Mouse (Mus musculus) ovary, postnatal 10 days (tissue): Measurements from ENCODE around the gene Timmdc1.
"Not testable (repeated sequence)": the region's sequence is repeated elsewhere in the genome, so short reads cannot be mapped to it uniquely, and the experiment has no call there.

Experiments
- DNase-seq: peaks from one replicate; pipeline ENCODE4 v3.0.0; 2022; ENCODE audit warnings: low spot score

The Timmdc1 gene

DNA sequence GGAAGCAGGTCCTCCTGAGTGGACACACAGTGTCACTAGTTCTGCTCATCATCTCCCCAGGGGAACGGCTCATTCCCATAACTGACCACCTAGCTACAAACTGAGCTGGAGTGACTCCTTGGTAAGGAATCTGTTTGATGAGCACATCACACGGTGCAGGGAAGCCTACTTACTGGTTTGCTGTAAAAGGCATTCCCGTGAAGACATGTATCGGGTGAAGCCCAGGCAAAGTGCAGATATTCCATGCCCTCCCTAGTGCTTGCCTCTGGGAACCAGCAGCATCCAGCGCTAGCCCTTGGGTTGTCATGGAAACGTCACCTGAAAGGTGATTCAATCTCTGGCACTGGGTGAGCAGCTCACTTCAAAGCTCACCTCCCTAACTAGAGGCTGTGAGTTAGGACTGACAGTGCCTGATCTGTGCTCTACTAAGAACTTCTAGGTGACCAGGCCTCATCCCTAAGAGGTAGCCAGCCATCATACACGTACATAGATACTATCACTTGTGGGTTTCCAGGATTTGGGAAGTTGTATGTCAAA lies 25.8 kb downstream of the Timmdc1 start:
- no peak for DNase-seq

DNA sequence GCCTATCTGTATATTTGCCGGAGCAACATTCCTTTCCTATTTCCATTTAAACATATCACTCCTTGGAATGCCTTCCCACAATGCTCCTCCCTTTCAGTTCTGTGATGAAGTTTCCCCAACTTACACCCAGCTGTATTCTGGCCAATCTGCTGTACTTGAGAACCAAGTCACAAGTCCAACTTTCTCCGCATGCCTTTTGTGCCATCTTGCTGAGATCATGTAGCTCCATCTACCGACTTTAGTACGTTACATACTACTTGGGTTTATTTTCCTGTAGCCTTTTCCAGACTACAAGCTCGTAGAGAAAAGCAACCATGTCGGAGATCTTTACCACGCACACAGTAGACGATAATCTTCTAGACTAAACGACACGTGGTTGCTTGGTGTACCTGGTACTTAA lies 28.6 kb downstream of the Timmdc1 start:
- DNase-seq: no peak

GRCm38 (mm10) chr16:38492551-38492950 lies 29.9 kb downstream of the Timmdc1 start:
- no peak for DNase-seq

- no peak for DNase-seq
These were observed 38.7 kb downstream of the Timmdc1 start for GRCm38 (mm10) chr16:38483582-38484309.

DNA sequence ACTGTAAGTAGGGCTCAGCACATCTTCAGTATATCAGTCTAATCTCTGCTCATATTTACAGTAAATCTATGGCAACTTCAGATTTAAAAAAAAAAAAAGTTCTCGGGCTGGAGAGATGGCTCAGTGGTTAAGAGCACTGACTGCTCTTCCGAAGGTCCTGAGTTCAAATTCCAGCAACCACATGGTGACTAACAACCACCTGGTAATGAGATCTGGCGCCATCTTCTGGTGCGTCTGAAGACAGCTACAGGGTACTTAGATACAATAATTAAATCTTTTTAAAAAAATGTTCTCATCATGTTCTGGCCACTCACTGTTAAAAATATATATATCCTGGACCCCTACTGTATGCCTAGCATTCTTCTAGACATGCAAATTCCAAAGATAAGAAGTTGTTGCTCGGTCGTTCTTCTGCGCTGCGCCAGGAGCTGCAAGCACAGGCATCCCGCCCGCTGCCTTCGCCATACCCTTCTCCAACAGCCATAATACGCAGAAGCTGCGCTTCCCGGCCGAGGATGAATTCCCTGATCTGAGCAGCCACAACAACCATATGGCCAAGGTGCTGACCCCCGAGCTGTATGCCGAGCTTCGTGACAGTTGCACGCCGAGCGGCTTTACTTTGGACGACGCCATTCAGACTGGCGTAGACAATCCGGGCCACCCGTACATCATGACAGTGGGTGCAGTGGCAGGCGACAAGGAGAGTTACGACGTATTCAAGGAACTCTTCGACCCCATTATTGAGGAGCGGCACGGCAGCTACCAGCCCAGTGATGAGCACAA lies 39.5 kb downstream of the Timmdc1 start:
- no peak for DNase-seq

- no peak for DNase-seq
These were observed 41.1 kb downstream of the Timmdc1 start for GRCm38 (mm10) chr16:38481327-38481726.

GRCm38 (mm10) chr16:38478296-38478695 lies 44.2 kb downstream of the Timmdc1 start:
- DNase-seq: no peak

DNA sequence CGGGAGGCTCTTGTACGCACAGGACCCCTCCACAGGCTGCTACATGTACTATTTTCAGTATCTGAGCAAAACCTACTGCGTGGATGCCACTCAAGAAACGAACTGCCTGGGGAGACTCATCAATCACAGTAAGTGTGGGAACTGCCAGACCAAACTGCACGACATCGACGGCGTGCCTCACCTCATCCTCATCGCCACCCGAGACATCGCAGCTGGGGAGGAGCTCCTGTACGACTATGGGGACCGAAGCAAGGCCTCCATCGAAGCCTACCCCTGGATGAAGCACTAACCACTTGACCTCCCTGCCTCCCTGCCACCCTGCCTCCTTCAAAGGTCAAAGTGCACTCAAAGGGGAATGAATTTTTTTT lies 45.2 kb downstream of the Timmdc1 start:
- not testable (repeated sequence) for DNase-seq

- no peak for DNase-seq
These were observed 45.9 kb downstream of the Timmdc1 start for GRCm38 (mm10) chr16:38476312-38477240.

GRCm38 (mm10) chr16:38475681-38476311 lies 46.7 kb downstream of the Timmdc1 start:
- no peak for DNase-seq

GRCm38 (mm10) chr16:38474677-38475286 lies 47.7 kb downstream of the Timmdc1 start:
- DNase-seq: no peak

GRCm38 (mm10) chr16:38473661-38474060 lies 48.8 kb downstream of the Timmdc1 start:
- no peak for DNase-seq

DNA sequence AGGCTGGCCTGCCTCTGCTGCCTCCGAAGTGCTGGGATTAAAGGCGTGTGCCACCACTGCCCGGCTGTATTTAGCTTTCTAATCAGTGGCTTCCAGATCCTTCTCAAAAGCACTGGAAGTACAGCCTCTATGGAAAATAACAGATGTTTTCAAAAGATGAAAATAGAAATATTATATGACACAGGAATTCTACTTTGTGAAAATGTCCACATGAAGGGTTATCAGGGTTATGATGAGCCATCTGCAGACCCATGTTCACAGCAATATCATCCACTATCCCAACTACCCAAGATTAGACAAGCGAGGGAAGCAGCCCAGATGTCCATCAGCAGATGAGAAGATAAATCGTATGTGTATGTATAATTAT lies 50.0 kb downstream of the Timmdc1 start:
- no peak for DNase-seq

- no peak for DNase-seq
These were observed 50.6 kb downstream of the Timmdc1 start for GRCm38 (mm10) chr16:38471697-38472506.

DNA sequence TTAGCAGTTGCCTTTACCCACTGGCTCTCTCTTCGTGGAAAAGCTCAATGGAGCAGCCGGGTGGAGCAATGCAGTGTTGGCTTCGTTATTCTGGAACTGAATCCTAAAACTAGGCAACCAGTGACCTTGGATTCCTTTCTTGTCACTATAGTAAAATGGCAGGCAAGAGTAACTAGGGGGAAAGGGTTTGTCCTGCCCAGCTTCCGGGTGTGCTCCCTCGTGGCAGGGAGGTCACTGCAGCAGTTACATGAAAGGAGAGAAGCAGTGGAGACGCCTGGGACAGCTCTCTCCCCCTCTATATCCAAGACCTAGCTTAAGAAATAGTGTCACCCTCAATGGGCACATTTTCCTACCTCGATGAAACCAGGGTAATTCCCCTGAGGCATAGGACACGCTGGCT lies 53.0 kb downstream of the Timmdc1 start:
- no peak for DNase-seq

DNA sequence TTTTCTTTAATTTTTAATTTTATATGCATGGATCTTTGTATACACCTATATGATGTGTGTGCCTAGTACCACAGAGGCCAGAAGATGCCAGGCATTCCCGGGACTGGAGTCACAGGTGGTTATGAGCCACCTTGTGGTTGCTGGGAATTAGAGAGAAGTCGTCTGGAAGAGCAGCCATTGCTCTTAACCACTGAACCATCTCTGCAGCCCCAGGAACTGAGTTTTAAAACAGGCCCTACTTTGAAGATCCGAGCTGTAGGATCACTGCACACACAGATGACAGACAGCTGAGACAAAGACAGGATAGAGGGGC lies 53.8 kb downstream of the Timmdc1 start:
- DNase-seq: no peak

DNA sequence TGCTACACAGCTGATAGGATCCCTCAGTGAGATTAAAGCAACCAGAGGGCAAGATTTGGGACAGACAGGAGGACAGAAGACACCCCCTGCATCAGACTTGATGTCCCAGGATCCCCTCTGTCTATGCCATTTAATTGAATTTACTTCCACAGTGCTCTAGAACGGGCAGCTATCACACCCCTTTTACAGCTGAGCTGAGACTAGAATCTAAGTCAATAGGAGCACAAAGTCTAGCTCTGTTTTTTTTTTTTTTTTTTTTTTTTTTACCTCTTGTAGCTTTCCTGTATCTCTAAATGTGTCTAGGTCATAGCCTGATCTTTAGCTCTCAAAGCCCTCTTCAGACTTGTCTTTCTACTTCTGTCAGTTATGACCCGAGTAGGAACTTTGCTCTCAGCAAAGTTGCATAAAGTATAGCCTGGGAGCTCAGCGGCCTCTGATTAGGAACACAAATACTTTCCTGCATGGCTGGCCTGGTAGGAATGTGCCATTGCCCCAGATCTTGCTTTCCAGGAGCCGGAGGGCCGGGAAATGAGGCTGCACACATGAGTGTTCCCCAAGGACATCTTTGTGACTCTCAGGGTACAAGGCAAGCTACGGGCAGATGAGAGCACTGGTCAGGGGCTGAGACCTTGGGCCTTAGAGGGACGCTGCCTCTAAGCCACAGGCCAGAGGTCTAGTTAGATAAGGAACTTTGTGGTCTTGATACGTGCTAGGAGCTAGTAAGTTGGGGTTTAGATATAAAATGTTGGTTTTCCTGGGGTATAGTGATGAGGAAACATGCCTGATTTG lies 54.4 kb downstream of the Timmdc1 start:
- DNase-seq: no peak

DNA sequence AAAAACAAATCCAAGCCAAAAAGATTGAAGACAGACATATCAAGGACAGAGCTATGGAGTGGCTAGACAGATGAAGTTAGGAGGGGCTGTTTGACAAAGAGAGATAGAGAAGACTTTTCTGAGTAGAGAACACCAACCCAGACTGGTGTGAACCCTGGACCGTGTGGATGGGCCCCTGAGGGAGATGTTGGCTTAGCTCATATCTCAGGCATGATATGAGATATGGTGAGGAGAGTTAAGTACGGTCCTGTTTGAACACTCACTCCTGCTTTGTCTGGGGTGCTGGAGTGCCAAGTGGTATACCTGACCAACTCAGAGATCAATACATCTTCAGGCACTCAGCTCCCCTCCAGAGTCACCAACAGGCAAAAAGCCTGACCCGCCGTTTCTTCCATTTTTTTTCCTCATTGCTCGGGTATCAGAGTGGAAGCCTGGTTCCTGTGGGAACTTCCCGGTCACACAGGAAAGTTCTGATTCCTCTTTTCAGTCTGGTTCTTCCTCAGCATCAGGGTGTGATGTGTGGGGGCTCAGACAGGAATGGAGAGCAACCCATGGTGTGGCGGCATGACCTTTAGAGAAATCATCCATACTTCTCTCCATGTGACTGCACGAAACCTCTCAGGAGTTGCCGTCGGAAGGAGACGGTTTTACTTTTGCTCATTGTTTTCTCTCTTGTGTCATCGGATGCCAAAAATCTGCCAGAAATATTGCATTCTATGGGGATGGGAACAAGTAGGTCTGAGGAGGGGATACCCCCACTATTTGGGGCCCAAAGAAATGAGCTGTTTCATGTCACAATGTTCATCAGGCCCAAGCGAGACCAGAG lies 55.2 kb downstream of the Timmdc1 start:
- no peak for DNase-seq

- no peak for DNase-seq
These were observed 56.4 kb downstream of the Timmdc1 start for GRCm38 (mm10) chr16:38466089-38466488.
